Mouse (Mus musculus): ENCODE measurements around the gene Cdk5rap2. TPM values are rescaled to one million over a fixed set of nuclear protein-coding genes. Genes with fewer than 3 reads are reported as not detected.

Cdk5rap2 gene
- polyA plus RNA-seq, 1 experiment from 2014 or later = 12.4 TPM

GRCm38 (mm10) chr4:70365061-70365858 is 45.0 kb downstream of the Cdk5rap2 start:
- Histone ChIP-seq H3K36me3 (ENCODE audit: control insufficient read depth, insufficient read depth) (peaks cover 3% of the 10 kb centered on the region), H3K27me3 (ENCODE audit: control insufficient read depth, insufficient read depth, low read length) (no peaks in the 10 kb centered on the region), H3K4me2 (ENCODE audit: low read depth, low read length) (no peak overlapping the region), H3K9ac (ENCODE audit: low read length) (no peak overlapping the region), H3K27ac (ENCODE audit: low read length) (no peak overlapping the region), H3K9me3 (replicated peaks; ENCODE audit: control insufficient read depth, low read length) (no peaks in the 10 kb centered on the region), H3K4me3 (ENCODE audit: low read length) (no peak overlapping the region), H3K4me1 (ENCODE audit: control insufficient read depth, insufficient read depth, low read length) (no peaks in the 10 kb centered on the region)
- no peak for ATAC-seq (replicated peaks; ENCODE audit: extremely low read depth, insufficient read depth, low FRiP score)
- WGBS = 83% methylated on average over 11 of the region's 11 CpGs

- Histone ChIP-seq H3K4me2 (ENCODE audit: low read depth, low read length) (no peak overlapping the region), H3K9me3 (replicated peaks; ENCODE audit: control insufficient read depth, low read length) (no peaks in the 10 kb centered on the region), H3K4me3 (ENCODE audit: low read length) (no peak overlapping the region), H3K36me3 (ENCODE audit: control insufficient read depth, insufficient read depth) (peaks cover 16% of the 10 kb centered on the region), H3K4me1 (ENCODE audit: control insufficient read depth, insufficient read depth, low read length) (no peaks in the 10 kb centered on the region), H3K9ac (ENCODE audit: low read length) (no peak overlapping the region), H3K27ac (ENCODE audit: low read length) (no peak overlapping the region), H3K27me3 (ENCODE audit: control insufficient read depth, insufficient read depth, low read length) (no peaks in the 10 kb centered on the region)
- 57% methylated on average over 4 of the region's 4 CpGs for WGBS
- no peak for ATAC-seq (replicated peaks; ENCODE audit: extremely low read depth, insufficient read depth, low FRiP score)
These were observed 48.9 kb downstream of the Cdk5rap2 start for GRCm38 (mm10) chr4:70361366-70361765.

GRCm38 (mm10) chr4:70355659-70356350 is 54.4 kb downstream of the Cdk5rap2 start:
- H3K27me3 ChIP-seq (ENCODE audit: control insufficient read depth, insufficient read depth, low read length) = no peaks in the 10 kb centered on the region
- no peak overlapping the region for H3K4me3 ChIP-seq (ENCODE audit: low read length)
- 67% methylated on average over 9 of the region's 9 CpGs for WGBS
- H3K36me3 ChIP-seq (ENCODE audit: control insufficient read depth, insufficient read depth) = peaks cover 34% of the 10 kb centered on the region
- H3K4me1 ChIP-seq (ENCODE audit: control insufficient read depth, insufficient read depth, low read length) = no peaks in the 10 kb centered on the region
- no peak overlapping the region for H3K4me2 ChIP-seq (ENCODE audit: low read depth, low read length)
- peak; percentile 55; the same call in 1 of the 2 replicates for ATAC-seq (replicated peaks; ENCODE audit: extremely low read depth, insufficient read depth, low FRiP score)
- no peaks in the 10 kb centered on the region for H3K9me3 ChIP-seq (replicated peaks; ENCODE audit: control insufficient read depth, low read length)
- H3K27ac ChIP-seq (ENCODE audit: low read length) = no peak overlapping the region
- no peak overlapping the region for H3K9ac ChIP-seq (ENCODE audit: low read length)

GRCm38 (mm10) chr4:70354448-70354847 is 55.8 kb downstream of the Cdk5rap2 start:
- ATAC-seq (replicated peaks; ENCODE audit: extremely low read depth, insufficient read depth, low FRiP score) = no peak
- Histone ChIP-seq H3K27ac (ENCODE audit: low read length) (no peak overlapping the region), H3K36me3 (ENCODE audit: control insufficient read depth, insufficient read depth) (peaks cover 27% of the 10 kb centered on the region), H3K4me1 (ENCODE audit: control insufficient read depth, insufficient read depth, low read length) (no peaks in the 10 kb centered on the region), H3K4me3 (ENCODE audit: low read length) (no peak overlapping the region), H3K4me2 (ENCODE audit: low read depth, low read length) (no peak overlapping the region), H3K9ac (ENCODE audit: low read length) (no peak overlapping the region), H3K9me3 (replicated peaks; ENCODE audit: control insufficient read depth, low read length) (no peaks in the 10 kb centered on the region), H3K27me3 (ENCODE audit: control insufficient read depth, insufficient read depth, low read length) (no peaks in the 10 kb centered on the region)
- WGBS = 89% methylated on average over 14 of the region's 14 CpGs

GRCm38 (mm10) chr4:70353656-70354055 is 56.6 kb downstream of the Cdk5rap2 start:
- no peaks in the 10 kb centered on the region for H3K27me3 ChIP-seq (ENCODE audit: control insufficient read depth, insufficient read depth, low read length)
- no peak overlapping the region for H3K27ac ChIP-seq (ENCODE audit: low read length)
- H3K4me3 ChIP-seq (ENCODE audit: low read length) = no peak overlapping the region
- 77% methylated on average over 3 of the region's 3 CpGs for WGBS
- H3K9ac ChIP-seq (ENCODE audit: low read length) = no peak overlapping the region
- no peaks in the 10 kb centered on the region for H3K4me1 ChIP-seq (ENCODE audit: control insufficient read depth, insufficient read depth, low read length)
- no peak for ATAC-seq (replicated peaks; ENCODE audit: extremely low read depth, insufficient read depth, low FRiP score)
- peaks cover 20% of the 10 kb centered on the region for H3K36me3 ChIP-seq (ENCODE audit: control insufficient read depth, insufficient read depth)
- H3K4me2 ChIP-seq (ENCODE audit: low read depth, low read length) = no peak overlapping the region
- H3K9me3 ChIP-seq (replicated peaks; ENCODE audit: control insufficient read depth, low read length) = no peaks in the 10 kb centered on the region

GRCm38 (mm10) chr4:70335444-70336144 is 74.6 kb downstream of the Cdk5rap2 start:
- H3K27me3 ChIP-seq (ENCODE audit: control insufficient read depth, insufficient read depth, low read length) = no peaks in the 10 kb centered on the region
- no peak overlapping the region for H3K27ac ChIP-seq (ENCODE audit: low read length)
- no peak overlapping the region for H3K4me3 ChIP-seq (ENCODE audit: low read length)
- ATAC-seq (replicated peaks; ENCODE audit: extremely low read depth, insufficient read depth, low FRiP score) = no peak
- H3K4me2 ChIP-seq (ENCODE audit: low read depth, low read length) = no peak overlapping the region
- no peaks in the 10 kb centered on the region for H3K9me3 ChIP-seq (replicated peaks; ENCODE audit: control insufficient read depth, low read length)
- peaks cover 10% of the 10 kb centered on the region; the same call in 1 of the 2 replicates for H3K36me3 ChIP-seq (ENCODE audit: control insufficient read depth, insufficient read depth)
- no peak overlapping the region for H3K9ac ChIP-seq (ENCODE audit: low read length)
- WGBS = 72% methylated on average over 11 of the region's 11 CpGs
- H3K4me1 ChIP-seq (ENCODE audit: control insufficient read depth, insufficient read depth, low read length) = peaks cover 9% of the 10 kb centered on the region; the same call in 1 of the 2 replicates

GRCm38 (mm10) chr4:70334995-70335394 is 75.2 kb downstream of the Cdk5rap2 start:
- Histone ChIP-seq H3K4me3 (ENCODE audit: low read length) (no peak overlapping the region), H3K9ac (ENCODE audit: low read length) (no peak overlapping the region), H3K27me3 (ENCODE audit: control insufficient read depth, insufficient read depth, low read length) (no peaks in the 10 kb centered on the region), H3K4me2 (ENCODE audit: low read depth, low read length) (no peak overlapping the region), H3K4me1 (ENCODE audit: control insufficient read depth, insufficient read depth, low read length) (peaks cover 9% of the 10 kb centered on the region; the same call in 1 of the 2 replicates), H3K27ac (ENCODE audit: low read length) (no peak overlapping the region), H3K36me3 (ENCODE audit: control insufficient read depth, insufficient read depth) (peaks cover 10% of the 10 kb centered on the region; the same call in 1 of the 2 replicates), H3K9me3 (replicated peaks; ENCODE audit: control insufficient read depth, low read length) (no peaks in the 10 kb centered on the region)
- ATAC-seq (replicated peaks; ENCODE audit: extremely low read depth, insufficient read depth, low FRiP score) = peak; percentile 80
- WGBS = 57% methylated on average over 4 of the region's 4 CpGs

- no peak overlapping the region for H3K4me3 ChIP-seq (ENCODE audit: low read length)
- no peak overlapping the region for H3K9ac ChIP-seq (ENCODE audit: low read length)
- H3K36me3 ChIP-seq (ENCODE audit: control insufficient read depth, insufficient read depth) = peaks cover 10% of the 10 kb centered on the region; the same call in 1 of the 2 replicates
- H3K9me3 ChIP-seq (replicated peaks; ENCODE audit: control insufficient read depth, low read length) = no peaks in the 10 kb centered on the region
- H3K27ac ChIP-seq (ENCODE audit: low read length) = no peak overlapping the region
- ATAC-seq (replicated peaks; ENCODE audit: extremely low read depth, insufficient read depth, low FRiP score) = no peak
- no peaks in the 10 kb centered on the region for H3K27me3 ChIP-seq (ENCODE audit: control insufficient read depth, insufficient read depth, low read length)
- no peak overlapping the region for H3K4me2 ChIP-seq (ENCODE audit: low read depth, low read length)
- peaks cover 9% of the 10 kb centered on the region; the same call in 1 of the 2 replicates for H3K4me1 ChIP-seq (ENCODE audit: control insufficient read depth, insufficient read depth, low read length)
- whole genome bisulfite sequencing = 89% methylated on average over 6 of the region's 6 CpGs
These were observed 77.3 kb downstream of the Cdk5rap2 start for GRCm38 (mm10) chr4:70332981-70333380.

Data from heart, embryonic 16.5 days (tissue).